Mouse (Mus musculus) erythroblast, embryonic 14.5 days (primary cell): Measurements from ENCODE around the gene B630019K06Rik.

Experiments
- GATA1 ChIP-seq: IDR thresholded peaks from 2 replicates; pipeline ENCODE4 v1.6.1; 2012; ENCODE audit warnings: low read length, inconsistent platforms, mixed read lengths
- TAL1 ChIP-seq: IDR thresholded peaks from 3 replicates; pipeline ENCODE4 v1.6.1; 2012; ENCODE audit warnings: low read length, inconsistent platforms, mixed read lengths

DNA sequence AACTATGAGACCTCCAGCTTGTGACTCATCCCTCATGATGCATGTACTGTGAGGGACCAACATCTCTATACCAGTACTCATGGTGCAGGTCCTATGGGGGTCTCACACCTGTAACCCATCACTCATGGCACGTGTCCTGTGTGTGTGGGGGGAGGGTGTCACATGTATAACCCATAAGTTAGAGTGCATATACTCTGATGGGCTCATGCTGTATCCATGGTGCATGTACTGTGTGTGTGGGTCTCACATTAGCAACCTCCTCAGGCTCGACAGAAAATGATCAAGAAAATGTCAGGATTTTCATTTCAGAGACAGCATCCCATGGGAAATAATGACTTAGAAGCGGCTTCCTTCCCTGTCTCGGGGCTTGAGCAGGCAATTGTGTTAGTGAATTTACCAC lies 28.9 kb downstream of the B630019K06Rik start:
- TF ChIP-seq GATA1 (no peak), TAL1 (no peak)
